Mouse (Mus musculus) myocyte (in vitro differentiated cells): Measurements from ENCODE around the gene Gtpbp3.

Experiments used
- E2F4 ChIP-seq: IDR thresholded peaks from one replicate; pipeline ENCODE4 v1.6.1; 2011; ENCODE audit warnings: mild to moderate bottlenecking, control low read depth, moderate library complexity; ENCODE audit not compliant: insufficient read depth
- MYOD1 ChIP-seq, 3 experiments: IDR thresholded peaks; one replicate each; pipeline ENCODE4 v1.6.1; 2011; ENCODE audit warnings: control low read depth in 2 of 3, low read depth in 2 of 3, mild to moderate bottlenecking in 2 of 3, moderate library complexity in 1 of 3; ENCODE audit not compliant: insufficient read length in 2 of 3, control insufficient read depth in 1 of 3
- MYOG ChIP-seq, 3 experiments: IDR thresholded peaks; one replicate each; pipeline ENCODE4 v1.6.1; 2011; ENCODE audit warnings: control low read depth in 2 of 3, low read depth in 2 of 3, mild to moderate bottlenecking in 2 of 3; ENCODE audit not compliant: insufficient read length in 2 of 3, control insufficient read depth in 1 of 3, insufficient read depth in 1 of 3
- POLR2A ChIP-seq: IDR thresholded peaks from one replicate; pipeline ENCODE4 v1.6.1; 2011; ENCODE audit warnings: low read depth, mild to moderate bottlenecking, control low read depth, moderate library complexity; ENCODE audit not compliant: insufficient read length
- USF1 ChIP-seq: IDR thresholded peaks from one replicate; pipeline ENCODE4 v1.6.1; 2011; ENCODE audit warnings: low read depth, mild to moderate bottlenecking, control low read depth, moderate library complexity

GRCm38 (mm10) chr8:71471861-71472260, 16.0 kb upstream of the Gtpbp3 start:
- TF ChIP-seq MYOG (IDR thresholded peaks at IDR 0.05; ENCODE audit: control insufficient read depth in 1 of 3, insufficient read depth in 1 of 3, insufficient read length in 2 of 3, low read depth in 2 of 3) (no peak), POLR2A (no peak), E2F4 (no peak), MYOD1 (IDR thresholded peaks at IDR 0.05; ENCODE audit: control insufficient read depth in 1 of 3, insufficient read length in 2 of 3, low read depth in 2 of 3) (no peak), USF1 (no peak)
